Mouse (Mus musculus): ENCODE results near the gene Gm49359. TPM values are rescaled to one million over a fixed set of nuclear protein-coding genes. Genes with fewer than 3 reads are reported as not detected.
"Not testable (repeated sequence)": the region's sequence is repeated elsewhere in the genome, so short reads cannot be mapped to it uniquely, and the experiment has no call there.

Gm49359 gene
- polyA plus RNA-seq (2016; fragmentation: Nextera tagmentation; extraction: Ambion mirVana), result 11.1 and 12.5 TPM in 2 replicates

DNA sequence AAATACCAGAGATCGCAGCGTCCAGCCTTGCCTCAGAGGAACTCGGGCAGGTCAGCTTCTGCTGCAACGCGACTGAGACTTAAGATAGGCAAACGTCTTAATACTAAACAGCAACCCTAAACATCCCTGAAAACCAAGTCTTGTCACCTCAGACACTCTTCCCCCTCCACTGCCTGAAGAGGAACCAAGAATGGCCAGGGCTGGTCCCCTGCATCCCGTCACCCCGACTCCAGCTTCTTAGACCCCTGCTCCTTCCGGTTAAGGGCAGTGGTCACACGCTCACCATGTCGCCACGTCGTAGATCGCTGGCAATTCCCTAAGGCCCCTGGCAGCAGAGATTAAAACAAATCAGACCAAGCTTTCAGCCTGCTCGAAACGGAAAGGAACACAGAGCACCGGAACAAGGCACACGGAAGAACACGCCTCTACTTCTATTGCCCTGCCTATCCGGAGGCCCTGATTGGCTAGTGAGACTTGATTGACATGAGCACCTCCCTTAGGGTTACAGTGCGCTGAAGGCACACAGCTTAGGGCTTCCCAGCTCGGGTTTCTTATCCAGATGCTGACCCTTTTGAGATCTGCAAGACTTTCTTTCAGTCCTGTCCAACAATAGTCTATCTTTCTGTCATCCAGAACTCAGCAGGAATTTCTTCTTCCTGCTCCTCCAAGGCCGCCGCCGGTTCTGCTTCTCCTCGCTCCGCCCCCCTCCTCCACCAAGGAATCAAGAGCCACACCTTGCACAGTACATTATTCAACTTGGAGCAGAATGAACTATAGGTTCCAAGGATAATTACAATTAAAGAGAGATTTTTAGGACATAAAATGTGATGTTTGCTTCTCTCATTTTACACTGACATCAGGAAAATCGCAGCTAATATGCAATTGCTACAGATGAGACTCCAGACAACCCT is at the start of gene Gm49359:
TSS of gene Gm49359 (minus strand) at position 409 of the 911 bp plus-strand sequence.
- Histone ChIP-seq H3K4me3 (peak within 1 kb of the TSS; percentile 64), H3K27ac (peak within 1 kb of the TSS; percentile 89), H3K36me3 (peaks cover 26% of the 10 kb centered on the region), H3K9me3 (peaks cover 16% of the 10 kb centered on the region)
- peak; percentile 84 for DNase-seq (ENCODE audit: low spot score)
- H3K4me1 ChIP-seq (replicated peaks); H3K27me3 ChIP-seq (ENCODE audit: insufficient read depth, poor library complexity, severe bottlenecking): not testable (repeated sequence)
- WGBS, result 3% methylated on average over 28 of the region's 28 CpGs

GRCm38 (mm10) chr13:62510641-62511420 is 44.2 kb upstream of the Gm49359 start:
- not testable (repeated sequence) for H3K27ac ChIP-seq; H3K27me3 ChIP-seq (ENCODE audit: insufficient read depth, poor library complexity, severe bottlenecking); H3K4me1 ChIP-seq (replicated peaks); DNase-seq (ENCODE audit: low spot score); H3K36me3 ChIP-seq; H3K4me3 ChIP-seq
- peaks cover 12% of the 10 kb centered on the region; the same call in 1 of the 2 replicates for H3K9me3 ChIP-seq
- 91% methylated on average over 1 of the region's 1 CpGs for WGBS

- H3K27ac ChIP-seq; H3K4me1 ChIP-seq (replicated peaks); H3K36me3 ChIP-seq; H3K27me3 ChIP-seq (ENCODE audit: insufficient read depth, poor library complexity, severe bottlenecking); DNase-seq (ENCODE audit: low spot score); H3K4me3 ChIP-seq: not testable (repeated sequence)
- H3K9me3 ChIP-seq, result peaks cover 14% of the 10 kb centered on the region
- WGBS, result 92% methylated on average over 8 of the region's 8 CpGs
Measured at GRCm38 (mm10) chr13:62472661-62473060, 6.0 kb upstream of the Gm49359 start.

DNA sequence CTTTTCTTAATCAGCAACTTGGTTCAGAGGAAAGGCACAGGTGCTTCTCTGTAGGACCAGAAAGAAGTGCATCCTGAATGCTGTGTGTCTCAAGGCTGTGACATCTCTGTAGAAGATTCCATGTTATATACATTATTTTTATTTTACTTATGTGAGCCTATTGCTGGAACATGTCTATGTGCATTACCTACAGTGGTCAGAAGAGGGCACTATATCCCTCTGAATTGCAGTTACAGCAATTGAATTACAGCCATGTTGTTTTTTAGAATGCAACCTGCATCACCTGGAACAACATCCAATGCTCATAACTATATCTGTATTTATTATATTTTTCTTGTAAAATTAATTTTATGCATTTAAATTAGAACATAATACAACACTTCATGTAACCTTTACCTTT is 3.3 kb upstream of the Gm49359 start:
- H3K4me1 ChIP-seq (replicated peaks); H3K4me3 ChIP-seq; H3K27me3 ChIP-seq (ENCODE audit: insufficient read depth, poor library complexity, severe bottlenecking); H3K36me3 ChIP-seq; H3K27ac ChIP-seq; DNase-seq (ENCODE audit: low spot score): not testable (repeated sequence)
- H3K9me3 ChIP-seq, result peaks cover 14% of the 10 kb centered on the region

Other genes starting within 250 kb of the Gm49359 start
- gene Gm3604, start 83.7 kb downstream of the Gm49359 start, polyA plus RNA-seq (2016; fragmentation: Nextera tagmentation; extraction: Ambion mirVana), result 2.3 and 4.4 TPM in 2 replicates
- not detected in 2 replicates for gene Zfp935, start 91.7 kb upstream of the Gm49359 start, polyA plus RNA-seq (2016; fragmentation: Nextera tagmentation; extraction: Ambion mirVana)
- 15.8 and 24.2 TPM in 2 replicates for gene Zfp934, start 104.4 kb upstream of the Gm49359 start, polyA plus RNA-seq (2016; fragmentation: Nextera tagmentation; extraction: Ambion mirVana)
- 8.9 and 14.0 TPM in 2 replicates for gene 6720489N17Rik, start 157.3 kb upstream of the Gm49359 start, polyA plus RNA-seq (2016; fragmentation: Nextera tagmentation; extraction: Ambion mirVana)

Data from hindbrain, embryonic 10.5 days (tissue).